ENCODE assay signal across 25 mouse cellular contexts in the genomic region with DNA sequence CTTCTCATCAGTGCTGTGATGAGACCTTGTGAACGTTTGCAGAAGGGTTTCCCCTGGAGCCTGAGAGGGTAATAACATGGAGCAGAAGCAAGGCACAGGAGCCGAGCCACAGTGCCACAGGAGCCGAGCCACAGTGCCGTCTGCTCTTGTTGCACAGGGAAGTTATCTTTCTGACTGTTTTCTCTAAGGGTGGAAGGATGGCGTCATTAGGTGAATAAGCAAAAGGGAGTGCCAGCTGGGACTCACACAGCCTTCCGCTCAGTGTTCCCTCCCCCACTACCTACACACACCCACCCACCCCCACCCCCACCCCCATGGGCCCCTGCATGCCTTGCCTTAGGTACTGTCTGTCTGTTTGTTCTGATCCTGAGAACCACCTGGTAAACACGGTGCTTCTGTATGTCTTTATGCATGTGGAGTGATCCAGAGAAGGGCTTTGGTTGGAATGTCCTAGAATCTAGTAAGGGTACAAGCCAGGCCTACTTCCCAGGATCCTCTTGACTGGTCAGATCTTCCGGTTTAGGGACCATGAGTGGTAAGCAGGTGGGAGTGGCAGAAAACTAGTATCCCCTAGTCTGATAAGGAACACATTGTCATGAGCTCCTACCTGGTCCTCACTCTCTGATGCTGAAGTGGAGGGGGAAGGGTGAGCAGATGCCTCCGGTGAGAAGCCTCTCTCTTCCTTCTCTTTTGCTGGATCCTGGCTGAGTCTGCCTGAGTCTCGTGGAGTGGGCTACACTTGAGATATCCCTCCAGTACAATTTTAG. TPM values are rescaled to one million over a fixed set of nuclear protein-coding genes. Genes with fewer than 3 reads are reported as not detected.
DNase-seq lines count a peak whose midpoint lies in the region; ATAC-seq and TF ChIP-seq lines count a peak whose summit lies in the region.
"Had no signal": no experiment of that assay in that cellular context is flagged by ENCODE, and none has a peak within 500 bp of the region (broad histone marks: within the 10 kb centered on the region; RNA-seq: fewer than 3 reads in every experiment).

No protein-coding gene starts in this region.

- 0 out of 2 replicates have a peak overlapping the region, but pooled peaks have one; percentile 19 for H3K27ac ChIP-seq in heart, embryonic 10.5 days
- H3K27ac ChIP-seq in liver, embryonic 12.5 days: no peak overlapping the region
- no peak overlapping the region for H3K27ac ChIP-seq in liver, embryonic 11.5 days (ENCODE audit: low read depth, low read length)
- 0 out of 2 replicates have a peak overlapping the region, but pooled peaks have one; percentile 52 for H3K27ac ChIP-seq in stomach, embryonic 14.5 days (ENCODE audit: low read length)
- H3K27ac ChIP-seq: forebrain, embryonic 15.5 days; hindbrain, embryonic 15.5 days; liver, embryonic 13.5 days; midbrain, embryonic 13.5 days had no signal

- peaks cover 31% of the 10 kb centered on the region for H3K4me1 ChIP-seq in heart, embryonic 10.5 days
- peaks cover 41% of the 10 kb centered on the region for H3K4me1 ChIP-seq in liver, embryonic 12.5 days
- H3K4me1 ChIP-seq in liver, embryonic 11.5 days (replicated peaks; ENCODE audit: control insufficient read depth, insufficient read depth, low read length): peaks cover 14% of the 10 kb centered on the region
- H3K4me1 ChIP-seq in G1E (ENCODE audit: insufficient read depth, low read depth, low read length): peaks cover 74% of the 10 kb centered on the region
- no peaks in the 10 kb centered on the region for H3K4me1 ChIP-seq in stomach, embryonic 14.5 days (ENCODE audit: control insufficient read depth, insufficient read depth, low read length)
- H3K4me1 ChIP-seq: forebrain, embryonic 15.5 days; hindbrain, embryonic 15.5 days had no signal

- H3K4me2 ChIP-seq in liver, embryonic 12.5 days: no peak overlapping the region
- no peak overlapping the region for H3K4me2 ChIP-seq in liver, embryonic 11.5 days
- no peak overlapping the region for H3K4me2 ChIP-seq in stomach, embryonic 14.5 days (replicated peaks; ENCODE audit: low read depth, low read length)
- H3K4me2 ChIP-seq: forebrain, embryonic 15.5 days; heart, embryonic 11.5 days; hindbrain, embryonic 15.5 days; liver, embryonic 13.5 days; lung, embryonic 14.5 days; midbrain, embryonic 13.5 days had no signal

- 47% methylated on average over 10 of the region's 10 CpGs for WGBS in heart, embryonic 10.5 days
- 32% methylated on average over 10 of the region's 10 CpGs for WGBS in liver, embryonic 12.5 days (ENCODE audit: insufficient replicate concordance)
- 35% methylated on average over 10 of the region's 10 CpGs for WGBS in liver, embryonic 11.5 days
- 51% methylated on average over 10 of the region's 10 CpGs for WGBS in stomach, embryonic 14.5 days

- no peak overlapping the region for H3K9ac ChIP-seq in liver, embryonic 12.5 days
- H3K9ac ChIP-seq in liver, embryonic 11.5 days (ENCODE audit: low read depth, low read length): no peak overlapping the region
- H3K9ac ChIP-seq in stomach, embryonic 14.5 days (replicated peaks; ENCODE audit: low read depth, low read length): no peak overlapping the region
- H3K9ac ChIP-seq: forebrain, embryonic 15.5 days; hindbrain, embryonic 15.5 days; liver, embryonic 13.5 days; lung, embryonic 14.5 days; midbrain, embryonic 13.5 days had no signal

- DNase-seq in heart, embryonic 10.5 days (ENCODE audit: low spot score): no peak
- DNase-seq in heart, postnatal 36 days: no peak
- no peak for DNase-seq in liver, embryonic 11.5 days (ENCODE audit: low spot score)
- DNase-seq in G1E (ENCODE audit: low spot score) (peak; percentile 61), MN1 (ENCODE audit: low spot score) (no peak)
- DNase-seq in left cerebral cortex, postnatal 36 days (ENCODE audit: low spot score in 2 of 2): no peak
- DNase-seq: adrenal gland, postnatal 14 days; cerebellum, adult 8-10 months; cerebellum, postnatal 36 days; embryo, embryonic 11 days; heart, postnatal 10 days; kidney, adult 11 months; layer of hippocampus, adult 9-11 months; left cerebral cortex, postnatal 4 days; liver, embryonic 13.5 days; lung, embryonic 14.5 days; right cerebral cortex, postnatal 14 days; thymus, adult 18-20 months; thymus, postnatal 36 days had no signal

- ATAC-seq in liver, embryonic 12.5 days: 0 out of 2 replicates have a peak, but pooled peaks have one; percentile 13
- ATAC-seq in liver, embryonic 11.5 days (replicated peaks; ENCODE audit: low FRiP score): no peak; the same call in 1 of the 2 replicates
- 0 out of 2 replicates have a peak, but pooled peaks have one; percentile 4 for ATAC-seq in G1E (ENCODE audit: extremely low read depth, insufficient number of reproducible peaks, low FRiP score, poor library complexity, severe bottlenecking)
- peak; percentile 60; the same call in 1 of the 2 replicates for ATAC-seq in stomach, embryonic 14.5 days (ENCODE audit: insufficient number of reproducible peaks, insufficient read depth, low FRiP score, low read depth)
- ATAC-seq: forebrain, embryonic 15.5 days; midbrain, embryonic 13.5 days had no signal

- no peaks in the 10 kb centered on the region for H3K9me3 ChIP-seq in heart, embryonic 10.5 days
- H3K9me3 ChIP-seq in liver, embryonic 12.5 days (replicated peaks): no peaks in the 10 kb centered on the region
- no peaks in the 10 kb centered on the region for H3K9me3 ChIP-seq in liver, embryonic 11.5 days (ENCODE audit: control insufficient read depth, low read length)
- H3K9me3 ChIP-seq in G1E (replicated peaks): no peaks in the 10 kb centered on the region
- H3K9me3 ChIP-seq in stomach, embryonic 14.5 days (ENCODE audit: control insufficient read depth, low read depth, low read length): no peaks in the 10 kb centered on the region
- H3K9me3 ChIP-seq: forebrain, embryonic 15.5 days; hindbrain, embryonic 15.5 days; liver, embryonic 13.5 days; midbrain, embryonic 13.5 days had no signal

- H3K4me3 ChIP-seq in heart, embryonic 10.5 days: no peak overlapping the region
- H3K4me3 ChIP-seq in liver, embryonic 12.5 days: no peak overlapping the region
- no peak overlapping the region for H3K4me3 ChIP-seq in liver, embryonic 11.5 days (ENCODE audit: low read depth, low read length)
- H3K4me3 ChIP-seq in G1E (ENCODE audit: low read depth, low read length): peak overlapping the region; percentile 54; the same call in 1 of the 2 replicates
- no peak overlapping the region for H3K4me3 ChIP-seq in stomach, embryonic 14.5 days (ENCODE audit: low read depth, low read length)
- H3K4me3 ChIP-seq: forebrain, embryonic 15.5 days; hindbrain, embryonic 15.5 days; liver, embryonic 13.5 days; midbrain, embryonic 13.5 days had no signal

- no peaks in the 10 kb centered on the region for H3K27me3 ChIP-seq in heart, embryonic 10.5 days (ENCODE audit: insufficient read depth, poor library complexity, severe bottlenecking)
- H3K27me3 ChIP-seq in liver, embryonic 12.5 days (replicated peaks): no peaks in the 10 kb centered on the region; the same call in 1 of the 2 replicates
- no peaks in the 10 kb centered on the region for H3K27me3 ChIP-seq in liver, embryonic 11.5 days (replicated peaks; ENCODE audit: control insufficient read depth, insufficient read depth, low read length)
- peaks cover 2% of the 10 kb centered on the region; the same call in 1 of the 2 replicates for H3K27me3 ChIP-seq in G1E (ENCODE audit: insufficient read depth, low read length)
- H3K27me3 ChIP-seq in stomach, embryonic 14.5 days (ENCODE audit: control insufficient read depth, insufficient read depth, low read length): no peaks in the 10 kb centered on the region
- H3K27me3 ChIP-seq: forebrain, embryonic 15.5 days; hindbrain, embryonic 15.5 days; liver, embryonic 13.5 days; midbrain, embryonic 13.5 days had no signal

- intact Hi-C loops in heart, postnatal 36 days (cut with DNase I): no loop called here
- intact Hi-C loops in left cerebral cortex, postnatal 36 days (cut with DNase I): no loop called here

- no peaks in the 10 kb centered on the region for H3K36me3 ChIP-seq in heart, embryonic 10.5 days
- no peaks in the 10 kb centered on the region for H3K36me3 ChIP-seq in liver, embryonic 12.5 days
- no peaks in the 10 kb centered on the region for H3K36me3 ChIP-seq in liver, embryonic 11.5 days (ENCODE audit: control insufficient read depth, insufficient read depth, low read length)
- H3K36me3 ChIP-seq in G1E (replicated peaks): peaks cover 6% of the 10 kb centered on the region
- no peaks in the 10 kb centered on the region for H3K36me3 ChIP-seq in stomach, embryonic 14.5 days (ENCODE audit: control insufficient read depth, insufficient read depth, low read length)
- H3K36me3 ChIP-seq: forebrain, embryonic 15.5 days; hindbrain, embryonic 15.5 days; liver, embryonic 13.5 days; midbrain, embryonic 13.5 days had no signal

- TF ChIP-seq CTCF in G1E (IDR thresholded peaks at IDR 0.05; ENCODE audit: low read depth, low read length): no peak

RNA-seq across cellular contexts. Expression of gene Slc45a3, which starts 16.9 kb away (rescaled TPM):
- 1.1 and 1.9 TPM in 2 replicates for polyA plus RNA-seq in heart, embryonic 10.5 days (2016; fragmentation: Nextera tagmentation; extraction: Ambion mirVana)
- 1 to 10 TPM; 4.2 to 4.3 TPM for total RNA-seq in heart, postnatal 36 days (2021)
- polyA plus RNA-seq in liver, embryonic 12.5 days (2016; fragmentation: Nextera tagmentation; extraction: Ambion mirVana): 3.1 and 3.8 TPM in 2 replicates
- polyA plus RNA-seq in liver, embryonic 11.5 days (2014; fragmentation: Nextera tagmentation; extraction: Ambion mirVana): 3.5 and 3.8 TPM in 2 replicates
- total RNA-seq in G1E (2014; fragmentation: Nextera tagmentation): 36.9 and 48.1 TPM in 2 replicates
- 51.4 and 56.6 TPM in 2 replicates for total RNA-seq in G1E (2017)
- polyA plus RNA-seq in G1E (2012): 12.3 and 14.4 TPM in 2 replicates
- polyA plus RNA-seq in stomach, embryonic 14.5 days (2014; fragmentation: Nextera tagmentation; extraction: Ambion mirVana): 3.8 and 4.7 TPM in 2 replicates
- total RNA-seq in left cerebral cortex, postnatal 36 days (2021): 1 to 10 TPM; 1.0 to 1.4 TPM

RNA-seq across cellular contexts. Expression of gene Nucks1, which starts 35.5 kb away (rescaled TPM):
- polyA plus RNA-seq in heart, embryonic 10.5 days (2016; fragmentation: Nextera tagmentation; extraction: Ambion mirVana): 58.3 and 81.0 TPM in 2 replicates
- 10 to 100 TPM; 52.1 to 58.6 TPM for total RNA-seq in heart, postnatal 36 days (2021)
- polyA plus RNA-seq in liver, embryonic 12.5 days (2016; fragmentation: Nextera tagmentation; extraction: Ambion mirVana): 59.7 and 62.9 TPM in 2 replicates
- polyA plus RNA-seq in liver, embryonic 11.5 days (2014; fragmentation: Nextera tagmentation; extraction: Ambion mirVana): 52.3 and 53.2 TPM in 2 replicates
- 376 and 404 TPM in 2 replicates for total RNA-seq in G1E (2014; fragmentation: Nextera tagmentation)
- total RNA-seq in G1E (2017): 405 and 507 TPM in 2 replicates
- polyA plus RNA-seq in G1E (2012): 35.2 and 38.1 TPM in 2 replicates
- 58.6 and 61.2 TPM in 2 replicates for polyA plus RNA-seq in stomach, embryonic 14.5 days (2014; fragmentation: Nextera tagmentation; extraction: Ambion mirVana)
- total RNA-seq in left cerebral cortex, postnatal 36 days (2021): 100 to 1,000 TPM; 144 to 148 TPM

Comparison
In these comparisons a context has a peak if more than half of its experiments do, and no peak if none do; other contexts are left out.
1. H3K27ac ChIP-seq: peak in heart, embryonic 10.5 days (single experiment) and stomach, embryonic 14.5 days (single experiment); none in liver, embryonic 12.5 days (single experiment) and liver, embryonic 11.5 days (single experiment).